Mouse (Mus musculus): Measurements from ENCODE around the gene Cyp4a12b. TPM values are rescaled to one million over a fixed set of nuclear protein-coding genes. Genes with fewer than 3 reads are reported as not detected.

Cyp4a12b gene
- polyA plus RNA-seq, 1 experiment from 2014 or later = not detected

Other genes starting within 250 kb of the Cyp4a12b start
- gene Cyp4a29, start 169.5 kb upstream of the Cyp4a12b start, polyA plus RNA-seq (2015; fragmentation: Nextera tagmentation; extraction: Ambion mirVana) = not detected in 2 replicates
- not detected in 2 replicates for gene Cyp4a12a, start 112.6 kb upstream of the Cyp4a12b start, polyA plus RNA-seq (2015; fragmentation: Nextera tagmentation; extraction: Ambion mirVana)
- gene Cyp4a30b, start 41.0 kb downstream of the Cyp4a12b start, polyA plus RNA-seq (2015; fragmentation: Nextera tagmentation; extraction: Ambion mirVana) = not detected in 2 replicates
- not detected in 2 replicates for gene Cyp4a14, start 84.5 kb downstream of the Cyp4a12b start, polyA plus RNA-seq (2015; fragmentation: Nextera tagmentation; extraction: Ambion mirVana)
- gene Cyp4a10, start 106.6 kb downstream of the Cyp4a12b start, polyA plus RNA-seq (2015; fragmentation: Nextera tagmentation; extraction: Ambion mirVana) = not detected in 2 replicates
- not detected in 2 replicates for gene Cyp4a31, start 152.0 kb downstream of the Cyp4a12b start, polyA plus RNA-seq (2015; fragmentation: Nextera tagmentation; extraction: Ambion mirVana)
- not detected in 2 replicates for gene Cyp4a32, start 189.3 kb downstream of the Cyp4a12b start, polyA plus RNA-seq (2015; fragmentation: Nextera tagmentation; extraction: Ambion mirVana)
- gene Cyp4b1, start 236.1 kb downstream of the Cyp4a12b start, polyA plus RNA-seq (2015; fragmentation: Nextera tagmentation; extraction: Ambion mirVana) = 0.71 and 0.82 TPM in 2 replicates

All from liver, embryonic 13.5 days (tissue).